Mouse (Mus musculus) bone marrow macrophage, adult 2 months (primary cell): ENCODE results near the gene Kmt2e.

Source experiments
- CTCF ChIP-seq: IDR thresholded peaks from 2 replicates; pipeline ENCODE4 v1.5.1; 2012; ENCODE audit warnings: low read depth, mild to moderate bottlenecking, low read length, moderate library complexity
- POLR2A ChIP-seq: IDR thresholded peaks from 2 replicates; pipeline ENCODE4 v1.6.1; 2012; ENCODE audit warnings: mild to moderate bottlenecking, low read depth, low read length, borderline replicate concordance

DNA sequence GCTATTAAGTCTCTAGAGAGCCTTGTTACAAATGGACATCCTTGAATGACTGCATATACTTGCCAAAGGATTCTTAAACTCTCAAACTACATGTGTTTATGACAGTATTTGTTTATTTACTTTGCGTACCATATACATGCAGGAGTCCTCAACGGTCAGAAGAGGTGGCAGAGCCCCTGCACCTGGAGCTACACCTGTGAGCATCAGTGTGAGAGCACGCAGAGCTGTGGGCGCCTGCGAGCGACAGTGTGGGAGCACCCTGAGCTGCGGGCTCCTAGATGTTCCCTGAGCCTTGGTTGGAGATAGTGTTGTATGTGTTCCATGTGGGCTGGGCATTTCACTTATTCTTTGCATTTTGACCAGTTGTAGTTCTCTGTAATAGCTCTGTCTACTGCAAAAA lies 42.5 kb upstream of the Kmt2e start:
- no peak for TF ChIP-seq CTCF
- TF ChIP-seq POLR2A: no peak
